Mouse (Mus musculus): ENCODE measurements around the gene Ric3. TPM values are rescaled to one million over a fixed set of nuclear protein-coding genes. Genes with fewer than 3 reads are reported as not detected.

Gene Ric3
- polyA plus RNA-seq, 1 experiment from 2014 or later, result 0.33 TPM

- 65% methylated on average over 2 of the region's 3 CpGs for WGBS (ENCODE audit: insufficient replicate concordance)
- no peak for ATAC-seq
- Histone ChIP-seq H3K9me3 (ENCODE audit: low read length) (no peaks in the 10 kb centered on the region), H3K36me3 (replicated peaks; ENCODE audit: insufficient read depth, low read length) (no peaks in the 10 kb centered on the region), H3K27me3 (ENCODE audit: insufficient read depth, low read length) (no peaks in the 10 kb centered on the region), H3K4me1 (ENCODE audit: insufficient read depth) (no peaks in the 10 kb centered on the region), H3K4me2 (ENCODE audit: low read depth, low read length) (no peak overlapping the region), H3K9ac (replicated peaks) (no peak overlapping the region), H3K27ac (ENCODE audit: low read depth) (no peak overlapping the region), H3K4me3 (ENCODE audit: low read depth, low read length) (no peak overlapping the region)
- DNase-seq, result no peak
- no peak for TF ChIP-seq EP300 (IDR thresholded peaks at IDR 0.05; ENCODE audit: low read depth)
- TF ChIP-seq CTCF (IDR thresholded peaks at IDR 0.05; ENCODE audit: low read depth), result no peak
Measured at GRCm38 (mm10) chr7:108985934-108986708, 97.0 kb downstream of the Ric3 start.

Other genes with a start within 250 kb of the Ric3 start
- not detected in 2 replicates for gene Olfr516, start 232.8 kb downstream of the Ric3 start, polyA plus RNA-seq (2015; fragmentation: Nextera tagmentation; extraction: Ambion mirVana)
- not detected in 2 replicates for gene Olfr517, start 211.0 kb downstream of the Ric3 start, polyA plus RNA-seq (2015; fragmentation: Nextera tagmentation; extraction: Ambion mirVana)
- gene Olfr518, start 198.3 kb downstream of the Ric3 start, polyA plus RNA-seq (2015; fragmentation: Nextera tagmentation; extraction: Ambion mirVana), result not detected in 2 replicates
- gene Olfr519, start 188.9 kb downstream of the Ric3 start, polyA plus RNA-seq (2015; fragmentation: Nextera tagmentation; extraction: Ambion mirVana), result not detected in 2 replicates
- gene Nlrp10, start 153.2 kb downstream of the Ric3 start, polyA plus RNA-seq (2015; fragmentation: Nextera tagmentation; extraction: Ambion mirVana), result not detected in 2 replicates
- gene Eif3f, start 148.9 kb downstream of the Ric3 start, polyA plus RNA-seq (2015; fragmentation: Nextera tagmentation; extraction: Ambion mirVana), result 34.6 and 36.9 TPM in 2 replicates
- not detected in 2 replicates for gene Tub, start 133.0 kb downstream of the Ric3 start, polyA plus RNA-seq (2015; fragmentation: Nextera tagmentation; extraction: Ambion mirVana)
- 1.5 and 1.8 TPM in 2 replicates for gene Lmo1, start 91.9 kb upstream of the Ric3 start, polyA plus RNA-seq (2015; fragmentation: Nextera tagmentation; extraction: Ambion mirVana)

Measured in liver, postnatal 0 days (tissue).